Mouse (Mus musculus) forebrain, embryonic 14.5 days (tissue): Measurements from ENCODE around the gene Tmem178b. TPM values are rescaled to one million over a fixed set of nuclear protein-coding genes. Genes with fewer than 3 reads are reported as not detected.
A peak's percentile ranks its signal among the peaks of the same experiment; 100 is the strongest.

ENCODE experiments used
- ATAC-seq: fragments of 200-750 bp; cut with Nextera tagmentation; 2 replicates; pipeline ENCODE4 v1.8.0; 2017; ENCODE audit warnings: mild to moderate bottlenecking, moderate library complexity
- DNase-seq: peaks from one replicate; pipeline ENCODE4 v3.0.0-alpha.2; 2015; ENCODE audit warnings: low spot score
- H3K27ac ChIP-seq: fragments of 300-500 bp; sonication (generic); 2 replicates; pipeline ENCODE4 v1.5.1; 2014; ENCODE audit warnings: low read depth, mild to moderate bottlenecking, control low read depth, low read length, moderate library complexity
- H3K27me3 ChIP-seq: fragments of 300-500 bp; sonication (generic); replicated peaks from 2 replicates; pipeline ENCODE4 v1.6.1; 2014; ENCODE audit warnings: low read length, control low read depth, mixed read lengths; ENCODE audit not compliant: control insufficient read depth, insufficient read depth
- H3K36me3 ChIP-seq: fragments of 300-500 bp; sonication (generic); 2 replicates; pipeline ENCODE4 v1.6.1; 2014; ENCODE audit warnings: low read length, control low read depth; ENCODE audit not compliant: control insufficient read depth, insufficient read depth
- H3K4me1 ChIP-seq: fragments of 300-500 bp; sonication (generic); 2 replicates; pipeline ENCODE4 v1.6.1; 2014; ENCODE audit warnings: antibody characterized with exemption, low read length, control low read depth; ENCODE audit not compliant: control insufficient read depth, insufficient read depth
- H3K4me2 ChIP-seq: fragments of 300-500 bp; sonication (generic); 2 replicates; pipeline ENCODE4 v1.6.1; 2014; ENCODE audit warnings: mild to moderate bottlenecking, control low read depth, low read length
- H3K4me3 ChIP-seq: fragments of 300-500 bp; sonication (generic); 2 replicates; pipeline ENCODE4 v1.5.1; 2014; ENCODE audit warnings: low read depth, low read length, control low read depth
- H3K9ac ChIP-seq: fragments of 300-500 bp; sonication (generic); 2 replicates; pipeline ENCODE4 v1.6.1; 2014; ENCODE audit warnings: mild to moderate bottlenecking, low read length, control low read depth, moderate library complexity
- H3K9me3 ChIP-seq: fragments of 300-500 bp; sonication (generic); replicated peaks from 2 replicates; pipeline ENCODE4 v1.6.1; 2016; ENCODE audit warnings: low read length, control low read depth, mixed read lengths; ENCODE audit not compliant: control insufficient read depth
- WGBS: fragments of 180-500 bp; shearing (Covaris S2); extraction: QIAGEN DNeasy Blood & Tissue Kit; methylation state at CpG from one replicate; pipeline ENCODE4 v1.1.7; 2014; 5-methylcytosine and 5-hydroxymethylcytosine counted together
- polyA plus RNA-seq: library from polyadenylated mRNA; unstranded; fragments of >200 nt; fragmentation: Nextera tagmentation; extraction: Ambion mirVana; gene quantifications from 2 replicates; pipeline ENCODE4 v1.2.1, GENCODE M21; 2014

The Tmem178b gene
- polyA plus RNA-seq, 1 experiment from 2014 or later, result 18.5 TPM

DNA sequence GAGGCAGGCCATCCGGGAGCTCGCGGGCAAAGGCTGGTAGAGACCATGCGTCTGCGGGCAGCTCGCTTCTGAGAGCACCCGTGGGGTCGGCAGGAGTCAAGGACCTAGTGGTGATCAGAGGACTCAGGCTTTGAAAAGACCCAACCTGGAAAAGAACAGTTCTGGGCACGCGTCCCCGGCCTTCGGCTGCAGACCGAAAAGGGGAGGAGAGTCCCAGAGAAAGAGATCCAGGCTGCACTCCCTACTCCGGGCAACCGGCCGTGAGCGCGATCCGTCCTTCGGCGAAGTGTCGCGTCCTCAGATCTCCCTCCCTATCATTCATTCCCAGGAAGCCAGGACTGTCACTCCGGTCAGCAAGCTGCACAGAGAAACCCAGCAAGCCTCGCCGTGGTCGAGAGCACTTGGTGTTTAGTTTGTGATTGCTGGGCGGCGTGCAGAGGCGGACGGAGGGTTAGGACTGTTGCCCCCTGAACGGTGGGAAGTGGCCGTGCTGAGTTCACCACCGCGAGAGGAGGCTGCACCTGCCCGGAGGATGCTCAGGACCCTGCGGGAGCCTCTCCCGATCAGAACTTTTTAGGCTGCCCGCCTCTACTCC is 668 bp upstream of the Tmem178b start:
- H3K4me1 ChIP-seq, result peaks cover 25% of the 10 kb centered on the region
- peak overlapping the region; percentile 72 for H3K4me3 ChIP-seq
- no peaks in the 10 kb centered on the region for H3K9me3 ChIP-seq
- no peaks in the 10 kb centered on the region for H3K36me3 ChIP-seq
- peak; percentile 33 for ATAC-seq
- DNase-seq, result peak; percentile 61
- peak overlapping the region; percentile 94 for H3K27ac ChIP-seq
- peak overlapping the region; percentile 92 for H3K4me2 ChIP-seq
- H3K9ac ChIP-seq, result peak overlapping the region; percentile 85
- WGBS, result under 1% methylated on average over 39 of the region's 39 CpGs
- no peaks in the 10 kb centered on the region for H3K27me3 ChIP-seq

DNA sequence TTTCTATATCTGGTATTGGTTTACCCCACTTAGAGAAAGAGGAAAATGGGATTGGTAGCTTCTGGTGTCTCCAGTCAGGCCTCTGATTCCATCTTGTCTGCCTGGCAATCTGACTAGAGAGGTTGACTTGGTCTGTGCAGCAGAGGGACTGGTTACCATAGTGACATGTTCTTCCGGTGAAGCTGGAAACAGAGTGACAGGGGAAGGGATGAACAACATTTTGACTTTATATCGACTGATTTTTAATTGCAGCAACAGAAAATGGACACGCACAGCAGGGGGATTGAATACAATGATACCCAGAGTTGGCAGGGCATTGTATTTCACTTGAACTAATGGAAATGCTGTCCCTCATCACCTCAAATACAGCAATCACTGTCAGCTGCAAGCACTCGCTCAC is 2.1 kb downstream of the Tmem178b start:
- whole genome bisulfite sequencing, result 40% methylated on average over 4 of the region's 4 CpGs
- ATAC-seq (no peak), DNase-seq (peak; percentile 68)
- no peaks in the 10 kb centered on the region for H3K27me3 ChIP-seq
- H3K4me3 ChIP-seq, result peak overlapping the region; percentile 72
- H3K27ac ChIP-seq, result no peak overlapping the region
- no peaks in the 10 kb centered on the region for H3K9me3 ChIP-seq
- peak overlapping the region; percentile 92 for H3K4me2 ChIP-seq
- peaks cover 28% of the 10 kb centered on the region for H3K4me1 ChIP-seq
- H3K36me3 ChIP-seq, result no peaks in the 10 kb centered on the region
- H3K9ac ChIP-seq, result peak overlapping the region; percentile 45

DNA sequence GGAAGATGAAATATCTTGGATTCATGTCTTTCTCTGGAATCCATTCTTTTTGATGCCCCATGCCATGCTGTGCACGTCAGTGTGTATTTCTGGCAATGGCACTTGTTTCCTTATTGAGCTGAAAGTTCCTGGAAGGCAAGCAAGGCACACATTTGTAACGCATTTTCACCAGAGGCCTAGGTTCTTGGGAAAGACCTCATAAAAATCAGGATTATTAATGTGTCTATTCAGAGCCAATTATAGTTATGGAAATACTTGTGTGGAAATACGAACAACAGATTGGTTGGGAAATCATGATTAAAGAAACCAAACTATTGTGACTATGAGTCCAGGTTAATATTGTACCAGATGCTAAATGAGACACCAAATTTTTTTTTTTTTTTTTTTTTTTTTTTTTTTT is 3.4 kb downstream of the Tmem178b start:
- H3K4me3 ChIP-seq, result no peak overlapping the region
- ATAC-seq (no peak), DNase-seq (peak; percentile 19)
- H3K27ac ChIP-seq, result no peak overlapping the region
- H3K4me1 ChIP-seq, result peaks cover 28% of the 10 kb centered on the region
- no peaks in the 10 kb centered on the region for H3K9me3 ChIP-seq
- H3K27me3 ChIP-seq, result no peaks in the 10 kb centered on the region
- peak overlapping the region; percentile 31 for H3K4me2 ChIP-seq
- WGBS, result 71% methylated on average over 3 of the region's 3 CpGs
- no peak overlapping the region for H3K9ac ChIP-seq
- H3K36me3 ChIP-seq, result no peaks in the 10 kb centered on the region

DNA sequence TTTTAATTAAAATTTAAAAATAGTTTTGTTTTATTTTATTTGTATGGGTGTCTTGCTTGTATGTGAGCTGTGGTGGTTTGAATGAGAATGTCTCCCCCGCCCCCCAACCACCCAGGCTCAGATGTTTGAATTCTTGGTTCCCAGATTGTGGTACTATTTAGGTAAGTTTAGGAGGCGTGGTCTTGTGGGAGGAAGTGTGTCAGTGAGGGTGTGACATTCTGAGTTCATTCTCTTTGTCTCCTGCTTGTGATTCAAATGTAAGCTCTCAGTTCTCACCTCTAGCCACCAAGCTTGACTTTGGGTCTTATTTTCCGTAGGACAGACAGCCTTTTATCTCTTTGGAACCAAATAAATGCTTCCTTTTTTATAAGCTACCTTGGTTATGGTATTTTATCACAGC is 17.7 kb downstream of the Tmem178b start:
- Histone ChIP-seq H3K36me3 (no peaks in the 10 kb centered on the region), H3K4me3 (no peak overlapping the region), H3K27ac (no peak overlapping the region), H3K9ac (no peak overlapping the region), H3K27me3 (no peaks in the 10 kb centered on the region), H3K4me1 (no peaks in the 10 kb centered on the region), H3K4me2 (no peak overlapping the region), H3K9me3 (0 out of 2 replicates have a peak, but pooled peaks cover under 1% of the 10 kb centered on the region)
- ATAC-seq, result no peak
- DNase-seq, result no peak
- WGBS, result 86% methylated on average over 3 of the region's 3 CpGs

DNA sequence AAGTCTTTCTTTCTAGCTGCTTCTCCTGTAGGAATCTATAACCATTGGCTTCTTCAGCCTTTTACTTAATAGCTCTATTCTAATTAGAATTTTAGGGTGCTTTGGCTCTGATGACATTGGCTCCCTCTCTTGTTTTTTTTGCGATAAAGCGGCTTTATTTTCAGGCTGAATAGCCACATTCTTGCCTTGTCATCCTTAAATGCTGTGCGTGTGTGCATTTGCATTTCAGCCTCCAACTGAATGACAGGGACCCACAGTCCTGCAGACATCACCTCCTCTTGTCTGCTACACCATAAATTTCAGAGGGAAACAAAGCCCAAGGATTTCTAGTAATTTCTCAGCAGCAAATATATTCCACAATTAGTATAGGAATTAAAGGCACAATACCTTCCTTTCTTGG is 23.4 kb downstream of the Tmem178b start:
- Histone ChIP-seq H3K4me3 (no peak overlapping the region), H3K4me1 (peaks cover 10% of the 10 kb centered on the region; the same call in 1 of the 2 replicates), H3K9ac (no peak overlapping the region), H3K27me3 (no peaks in the 10 kb centered on the region), H3K4me2 (no peak overlapping the region), H3K36me3 (no peaks in the 10 kb centered on the region), H3K9me3 (no peaks in the 10 kb centered on the region), H3K27ac (0 out of 2 replicates have a peak overlapping the region, but pooled peaks have one; percentile 17)
- peak; percentile 70; the same call in 1 of the 2 replicates for ATAC-seq
- WGBS, result 11% methylated on average over 3 of the region's 3 CpGs
- DNase-seq, result peak; percentile 58

DNA sequence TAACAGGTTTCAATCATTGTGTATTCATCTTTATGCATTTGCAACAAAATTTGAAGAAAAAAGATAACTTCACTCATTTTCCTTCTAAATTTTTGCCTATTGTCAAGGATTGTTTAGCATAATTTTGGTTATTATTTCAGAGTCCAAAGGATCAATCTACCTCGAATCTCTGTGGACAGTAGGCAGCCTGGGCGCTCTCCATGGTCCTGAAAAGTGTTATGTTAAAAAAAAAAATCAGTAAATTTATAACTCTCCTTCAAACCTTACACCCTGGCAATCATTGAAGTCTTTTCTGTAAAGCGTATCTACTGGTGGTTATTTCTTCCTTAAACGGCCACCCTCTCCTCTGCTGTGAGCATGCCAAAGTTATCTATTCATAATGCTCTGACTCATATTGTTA is 26.2 kb downstream of the Tmem178b start:
- no peaks in the 10 kb centered on the region for H3K27me3 ChIP-seq

DNA sequence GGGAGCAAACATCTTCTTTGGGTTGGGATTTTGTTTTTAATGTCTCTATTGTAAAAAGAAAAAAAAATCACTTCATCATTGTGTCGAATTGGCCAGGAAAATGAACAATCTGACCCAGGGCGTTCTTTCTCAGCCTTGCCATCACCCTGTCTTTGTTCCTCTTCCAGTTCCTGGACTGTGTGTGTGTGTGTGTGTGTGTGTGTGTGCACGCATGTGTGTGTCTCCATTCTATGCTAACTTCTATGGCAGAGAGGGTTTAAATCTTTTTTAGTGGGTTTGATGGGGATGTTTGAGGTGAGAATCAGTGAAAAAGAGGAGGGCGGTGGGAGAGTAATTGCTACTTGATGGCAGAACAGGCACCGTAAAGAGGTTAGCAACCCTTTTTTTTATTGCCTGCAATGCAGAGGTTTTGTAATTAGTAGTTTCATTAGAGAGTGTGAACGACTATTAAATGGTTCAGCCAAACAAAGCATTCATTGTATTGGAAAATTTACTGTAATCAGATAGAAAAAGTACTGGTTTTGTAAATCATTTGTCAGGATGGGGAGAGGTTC is 30.2 kb downstream of the Tmem178b start:
- Histone ChIP-seq H3K4me2 (0 out of 2 replicates have a peak overlapping the region, but pooled peaks have one; percentile 6), H3K9me3 (no peaks in the 10 kb centered on the region), H3K4me3 (no peak overlapping the region), H3K27ac (peak overlapping the region; percentile 46; the same call in 1 of the 2 replicates), H3K4me1 (peaks cover 15% of the 10 kb centered on the region), H3K9ac (no peak overlapping the region), H3K27me3 (no peaks in the 10 kb centered on the region), H3K36me3 (no peaks in the 10 kb centered on the region)
- 13% methylated on average over 6 of the region's 6 CpGs for WGBS
- DNase-seq (peak; percentile 52), ATAC-seq (peak; percentile 53)

More for the DNA sequence above, 26.2 kb downstream of the Tmem178b start:
- H3K9ac ChIP-seq, result no peak overlapping the region
- H3K36me3 ChIP-seq, result no peaks in the 10 kb centered on the region
- 70% methylated on average over 4 of the region's 4 CpGs for WGBS
- no peak overlapping the region for H3K4me3 ChIP-seq
- DNase-seq, result no peak
- no peak for ATAC-seq
- H3K9me3 ChIP-seq, result no peaks in the 10 kb centered on the region
- H3K4me2 ChIP-seq, result no peak overlapping the region
- H3K4me1 ChIP-seq, result peaks cover 24% of the 10 kb centered on the region
- H3K27ac ChIP-seq, result no peak overlapping the region

DNA sequence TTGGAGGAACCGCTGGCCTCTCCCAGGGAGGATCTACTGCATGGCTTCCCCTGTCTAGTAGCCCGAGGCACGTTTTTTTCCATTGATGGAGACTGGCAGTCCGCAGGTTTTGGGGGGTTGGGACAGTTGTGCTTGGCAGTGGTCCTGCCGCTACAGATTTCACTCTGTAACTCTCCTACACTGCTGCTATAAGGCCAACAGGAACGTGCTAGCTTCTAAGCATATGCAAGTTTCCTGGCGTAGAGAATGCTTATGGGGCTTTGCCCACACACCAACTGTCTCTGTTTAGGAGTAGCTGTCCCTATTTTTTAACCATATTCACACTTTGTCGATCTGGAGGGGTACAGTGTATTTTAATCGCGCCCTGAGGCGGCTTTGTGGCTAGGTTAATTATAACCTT is 30.8 kb downstream of the Tmem178b start:
- 0 out of 2 replicates have a peak overlapping the region, but pooled peaks have one; percentile 8 for H3K4me2 ChIP-seq
- ATAC-seq (peak; percentile 94), DNase-seq (peak; percentile 88)
- no peaks in the 10 kb centered on the region for H3K36me3 ChIP-seq
- H3K27me3 ChIP-seq, result no peaks in the 10 kb centered on the region
- no peak overlapping the region for H3K4me3 ChIP-seq
- WGBS, result 25% methylated on average over 11 of the region's 11 CpGs
- peaks cover 15% of the 10 kb centered on the region for H3K4me1 ChIP-seq
- peak overlapping the region; percentile 46; the same call in 1 of the 2 replicates for H3K27ac ChIP-seq
- no peaks in the 10 kb centered on the region for H3K9me3 ChIP-seq
- no peak overlapping the region for H3K9ac ChIP-seq

DNA sequence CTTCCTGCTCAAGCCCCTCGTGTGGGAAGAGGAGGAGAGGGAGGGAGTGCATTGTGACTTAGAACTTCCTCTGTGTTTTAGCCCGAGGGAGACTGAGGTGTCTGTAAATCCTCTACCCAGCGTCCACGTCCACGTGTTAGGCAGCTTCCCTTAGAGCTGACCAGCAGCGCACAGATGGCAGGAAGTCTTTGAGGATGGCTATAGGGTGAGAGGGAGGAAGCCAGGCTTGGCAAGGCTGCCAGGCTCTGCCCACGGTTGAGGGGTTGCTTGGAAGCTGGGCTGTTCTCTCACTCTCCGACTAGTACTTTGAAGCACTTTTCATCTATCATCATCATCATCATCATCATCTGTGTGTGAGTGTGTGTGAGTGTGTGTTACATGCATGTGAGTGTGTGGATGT is 41.9 kb downstream of the Tmem178b start:
- WGBS, result 54% methylated on average over 8 of the region's 8 CpGs
- Histone ChIP-seq H3K4me1 (peaks cover 7% of the 10 kb centered on the region; the same call in 1 of the 2 replicates), H3K27ac (no peak overlapping the region), H3K4me2 (no peak overlapping the region), H3K27me3 (no peaks in the 10 kb centered on the region), H3K36me3 (no peaks in the 10 kb centered on the region), H3K9me3 (no peaks in the 10 kb centered on the region), H3K4me3 (no peak overlapping the region), H3K9ac (no peak overlapping the region)
- ATAC-seq, result no peak
- DNase-seq, result no peak
